Mouse (Mus musculus) MEL (cell line): ENCODE results near the gene Axin2. TPM values are rescaled to one million over a fixed set of nuclear protein-coding genes. Genes with fewer than 3 reads are reported as not detected.

Source experiments
- DNase-seq: peaks from one replicate; pipeline ENCODE4 v3.0.0; 2011; ENCODE audit warnings: low read depth, low spot score
- H3K27ac ChIP-seq: 2 replicates; pipeline ENCODE4 v1.5.1; 2012; ENCODE audit warnings: low read depth, mild to moderate bottlenecking, control low read depth, low read length, moderate library complexity; ENCODE audit not compliant: control insufficient read depth
- H3K27me3 ChIP-seq, 2 experiments: fragments of 150-350 bp in 1 of 2; sonication (generic) in 1 of 2; 2 replicates each; pipeline ENCODE4 v1.6.1; 2012; ENCODE audit warnings: low read length in 2 of 2, mild to moderate bottlenecking in 2 of 2, improper control_type of control experiment in 1 of 2, moderate library complexity in 1 of 2; ENCODE audit not compliant: insufficient read depth in 2 of 2, control insufficient read depth in 1 of 2
- H3K36me3 ChIP-seq, 2 experiments: 2 replicates each; pipeline ENCODE4 v1.6.1; 2012 to 2014; ENCODE audit warnings: low read length in 2 of 2, improper control_type of control experiment in 1 of 2, inconsistent platforms in 1 of 2, mild to moderate bottlenecking in 1 of 2; ENCODE audit not compliant: insufficient read depth in 2 of 2, control insufficient read depth in 1 of 2
- H3K4me1 ChIP-seq, 2 experiments: fragments of 150-350 bp in 1 of 2; sonication (generic) in 1 of 2; 2 replicates each; pipeline ENCODE4 v1.6.1; 2012; ENCODE audit warnings: low read length in 2 of 2, improper control_type of control experiment in 1 of 2, mild to moderate bottlenecking in 1 of 2; ENCODE audit not compliant: insufficient read depth in 2 of 2, control insufficient read depth in 1 of 2
- H3K4me3 ChIP-seq, 2 experiments: fragments of 150-350 bp in 1 of 2; sonication (generic) in 1 of 2; 2 replicates each; pipeline ENCODE4 v1.5.1; 2012; ENCODE audit warnings: low read depth in 2 of 2, low read length in 2 of 2, mild to moderate bottlenecking in 2 of 2, moderate library complexity in 2 of 2, control low read depth in 1 of 2, improper control_type of control experiment in 1 of 2; ENCODE audit not compliant: control insufficient read depth in 1 of 2, insufficient read depth in 1 of 2
- H3K79me2 ChIP-seq: 2 replicates; pipeline ENCODE4 v1.6.1; 2012; ENCODE audit warnings: mild to moderate bottlenecking, low read length, moderate library complexity; ENCODE audit not compliant: control insufficient read depth, poor library complexity, insufficient read depth
- H3K9ac ChIP-seq: 2 replicates; pipeline ENCODE4 v1.6.1; 2012; ENCODE audit warnings: low read depth, mild to moderate bottlenecking, control low read depth, low read length, moderate library complexity; ENCODE audit not compliant: control insufficient read depth, poor library complexity, severe bottlenecking
- H3K9me3 ChIP-seq: fragments of 150-350 bp; sonication (generic); replicated peaks from 2 replicates; pipeline ENCODE4 v1.6.1; 2012; ENCODE audit warnings: mild to moderate bottlenecking, low read length, improper control_type of control experiment, moderate library complexity; ENCODE audit not compliant: insufficient read depth
- BHLHE40 ChIP-seq: IDR thresholded peaks from 2 replicates; pipeline ENCODE4 v1.6.1; 2012; ENCODE audit warnings: low read depth, mild to moderate bottlenecking, inconsistent platforms, low read length, improper control_type of control experiment, borderline replicate concordance
- CHD1 ChIP-seq: IDR thresholded peaks from 2 replicates; pipeline ENCODE4 v1.6.1; 2012; ENCODE audit warnings: low read depth, mild to moderate bottlenecking, inconsistent platforms, low read length, improper control_type of control experiment
- CHD2 ChIP-seq: IDR thresholded peaks from 2 replicates; pipeline ENCODE4 v1.6.1; 2011; ENCODE audit warnings: low read length, improper control_type of control experiment
- E2F4 ChIP-seq: IDR thresholded peaks from 2 replicates; pipeline ENCODE4 v1.6.1; 2011; ENCODE audit warnings: low read depth, low read length, improper control_type of control experiment, borderline replicate concordance
- ELF1 ChIP-seq: IDR thresholded peaks from 2 replicates; pipeline ENCODE4 v1.6.1; 2014; ENCODE audit warnings: low read depth, mild to moderate bottlenecking, inconsistent platforms, low read length, improper control_type of control experiment, moderate library complexity
- EP300 ChIP-seq, 2 experiments: IDR thresholded peaks; 2 replicates each; pipeline ENCODE4 v1.6.1; 2011; ENCODE audit warnings: improper control_type of control experiment in 2 of 2, low read length in 2 of 2, low read depth in 1 of 2, mild to moderate bottlenecking in 1 of 2
- ETS1 ChIP-seq: IDR thresholded peaks from 2 replicates; pipeline ENCODE4 v1.6.1; 2012; ENCODE audit warnings: low read depth, mild to moderate bottlenecking, inconsistent platforms, low read length, improper control_type of control experiment, moderate library complexity
- GABPA ChIP-seq: IDR thresholded peaks from 2 replicates; pipeline ENCODE4 v1.6.1; 2012; ENCODE audit warnings: low read depth, mild to moderate bottlenecking, inconsistent platforms, low read length, improper control_type of control experiment, moderate library complexity
- JUND ChIP-seq: IDR thresholded peaks from 2 replicates; pipeline ENCODE4 v1.6.1; 2011; ENCODE audit warnings: low read depth, mild to moderate bottlenecking, improper control_type of control experiment, low read length
- KAT2A ChIP-seq: conservative IDR thresholded peaks from 2 replicates; pipeline ENCODE4 v1.6.1; 2012; ENCODE audit warnings: low read depth, low read length, improper control_type of control experiment, inconsistent platforms
- MAFK ChIP-seq: IDR thresholded peaks from 2 replicates; pipeline ENCODE4 v1.6.1; 2011; ENCODE audit warnings: low read depth, mild to moderate bottlenecking, low read length, improper control_type of control experiment, borderline replicate concordance
- MAX ChIP-seq: IDR thresholded peaks from 2 replicates; pipeline ENCODE4 v1.6.1; 2011; ENCODE audit warnings: low read length, improper control_type of control experiment
- MAZ ChIP-seq: IDR thresholded peaks from 2 replicates; pipeline ENCODE4 v1.6.1; 2012; ENCODE audit warnings: low read depth, mild to moderate bottlenecking, inconsistent platforms, low read length, improper control_type of control experiment
- MEF2A ChIP-seq: IDR thresholded peaks from 2 replicates; pipeline ENCODE4 v1.6.1; 2014; ENCODE audit warnings: low read depth, mild to moderate bottlenecking, inconsistent platforms, low read length, improper control_type of control experiment; ENCODE audit not compliant: poor library complexity, insufficient replicate concordance, severe bottlenecking; ENCODE audit errors: extremely low read depth
- MYB ChIP-seq: IDR thresholded peaks from 2 replicates; pipeline ENCODE4 v1.6.1; 2011; ENCODE audit warnings: mild to moderate bottlenecking, low read depth, low read length, improper control_type of control experiment
- NELFE ChIP-seq: IDR thresholded peaks from 2 replicates; pipeline ENCODE4 v1.6.1; 2011; ENCODE audit warnings: low read depth, low read length, improper control_type of control experiment
- RAD21 ChIP-seq: IDR thresholded peaks from 2 replicates; pipeline ENCODE4 v1.6.1; 2011; ENCODE audit warnings: mild to moderate bottlenecking, low read depth, low read length, improper control_type of control experiment
- RCOR1 ChIP-seq: IDR thresholded peaks from 2 replicates; pipeline ENCODE4 v1.6.1; 2012; ENCODE audit warnings: low read depth, mild to moderate bottlenecking, inconsistent platforms, low read length, improper control_type of control experiment
- SIN3A ChIP-seq: IDR thresholded peaks from 2 replicates; pipeline ENCODE4 v1.6.1; 2012; ENCODE audit warnings: low read length, improper control_type of control experiment, inconsistent platforms
- SMC3 ChIP-seq: IDR thresholded peaks from 2 replicates; pipeline ENCODE4 v1.6.1; 2011; ENCODE audit warnings: low read depth, low read length, improper control_type of control experiment
- TBP ChIP-seq: IDR thresholded peaks from 2 replicates; pipeline ENCODE4 v1.8.0; 2011; ENCODE audit warnings: low read depth, low read length, improper control_type of control experiment
- TCF12 ChIP-seq: IDR thresholded peaks from 2 replicates; pipeline ENCODE4 v1.6.1; 2014; ENCODE audit warnings: low read depth, mild to moderate bottlenecking, inconsistent platforms, low read length, improper control_type of control experiment, moderate library complexity
- UBTF ChIP-seq: IDR thresholded peaks from 2 replicates; pipeline ENCODE4 v1.6.1; 2012; ENCODE audit warnings: low read depth, mild to moderate bottlenecking, inconsistent platforms, low read length, improper control_type of control experiment, moderate library complexity, borderline replicate concordance; ENCODE audit not compliant: insufficient read depth
- USF1 ChIP-seq: IDR thresholded peaks from 2 replicates; pipeline ENCODE4 v1.6.1; 2014; ENCODE audit warnings: low read depth, mild to moderate bottlenecking, inconsistent platforms, low read length, improper control_type of control experiment, moderate library complexity
- USF2 ChIP-seq, 2 experiments: IDR thresholded peaks; 2 replicates each; pipeline ENCODE4 v1.6.1; 2011 to 2012; ENCODE audit warnings: improper control_type of control experiment in 2 of 2, low read length in 2 of 2, borderline replicate concordance in 1 of 2, inconsistent platforms in 1 of 2, low read depth in 1 of 2, mild to moderate bottlenecking in 1 of 2; ENCODE audit not compliant: insufficient read depth in 1 of 2
- ZC3H11A ChIP-seq: IDR thresholded peaks from 2 replicates; pipeline ENCODE4 v1.6.1; 2012; ENCODE audit warnings: low read depth, mild to moderate bottlenecking, inconsistent platforms, low read length, improper control_type of control experiment
- ZKSCAN1 ChIP-seq: IDR thresholded peaks from 2 replicates; pipeline ENCODE4 v1.6.1; 2012; ENCODE audit warnings: low read depth, mild to moderate bottlenecking, inconsistent platforms, low read length, improper control_type of control experiment, moderate library complexity
- ZMIZ1 ChIP-seq: IDR thresholded peaks from 2 replicates; pipeline ENCODE4 v1.6.1; 2012; ENCODE audit warnings: low read depth, mild to moderate bottlenecking, inconsistent platforms, low read length, improper control_type of control experiment, moderate library complexity
- ZNF384 ChIP-seq: IDR thresholded peaks from 2 replicates; pipeline ENCODE4 v1.6.1; 2012; ENCODE audit warnings: low read depth, mild to moderate bottlenecking, inconsistent platforms, low read length, improper control_type of control experiment
- polyA plus RNA-seq, 2 experiments: library from polyadenylated mRNA; stranded (reverse) in 1 of 2; unstranded in 1 of 2; fragments of >175 nt in 1 of 2; fragments of >200 nt in 1 of 2; gene quantifications; 2 replicates each; pipeline versions ENCODE4 v1.2.1 to v1.2.4; 2012; ENCODE audit warnings: low replicate concordance in 2 of 2, low read depth in 1 of 2; ENCODE audit not compliant: insufficient read length in 2 of 2, insufficient read depth in 1 of 2, missing spikeins in 1 of 2
- total RNA-seq: library from RNA; depleted of rRNA; stranded (reverse); fragments of 300-350 nt; gene quantifications from 2 replicates; pipeline ENCODE4 v1.2.3, GENCODE M21; 2012

The Axin2 gene
- total and polyA plus RNA-seq, 3 experiments, result not detected

DNA sequence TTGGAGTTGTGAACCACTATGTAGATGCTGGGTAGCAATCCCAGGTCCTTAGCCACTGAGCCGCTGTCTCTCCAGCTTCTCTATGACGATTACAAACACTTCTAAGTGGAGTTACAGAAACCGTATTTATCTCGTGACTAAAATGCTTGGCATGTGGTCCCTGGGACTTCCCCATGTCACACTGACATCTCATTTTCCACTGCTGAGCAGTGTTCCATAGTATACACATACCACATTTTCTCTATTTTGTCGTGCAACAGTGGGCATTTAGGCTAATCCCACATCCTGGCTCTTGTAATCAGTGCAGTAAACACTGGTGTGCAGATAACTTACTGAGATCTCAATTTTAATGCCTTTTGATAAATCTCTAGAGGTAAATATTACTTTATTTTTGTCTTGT, 32.2 kb downstream of the Axin2 start:
- no peak overlapping the region for H3K9ac ChIP-seq
- no peaks in the 10 kb centered on the region for H3K79me2 ChIP-seq
- no peak overlapping the region for H3K27ac ChIP-seq
- no peak for DNase-seq
- no peaks in the 10 kb centered on the region; the same call in 1 of the 2 replicates for H3K9me3 ChIP-seq
- no peak overlapping the region for H3K4me3 ChIP-seq
- no peak for TF ChIP-seq TCF12
- TF ChIP-seq ZKSCAN1, result no peak
- TF ChIP-seq JUND, result no peak
- TF ChIP-seq ZNF384, result no peak
- no peak for TF ChIP-seq SMC3
- no peak for TF ChIP-seq NELFE
- no peak for TF ChIP-seq MAZ
- TF ChIP-seq KAT2A, result no peak
- TF ChIP-seq TBP, result no peak
- no peak for TF ChIP-seq ETS1
- TF ChIP-seq MYB, result no peak
- no peak for TF ChIP-seq E2F4
- no peak for TF ChIP-seq ZC3H11A
- TF ChIP-seq USF2 (IDR thresholded peaks at IDR 0.05; ENCODE audit: borderline replicate concordance in 1 of 2, insufficient read depth in 1 of 2, low read depth in 1 of 2, low read length in 2 of 2), result no peak
- TF ChIP-seq UBTF, result no peak
- TF ChIP-seq RCOR1, result no peak
- no peak for TF ChIP-seq RAD21
- TF ChIP-seq MEF2A, result no peak
- no peak for TF ChIP-seq ELF1
- no peak for TF ChIP-seq CHD2
- no peaks in the 10 kb centered on the region for H3K36me3 ChIP-seq
- no peaks in the 10 kb centered on the region for H3K27me3 ChIP-seq
- H3K4me1 ChIP-seq, result no peaks in the 10 kb centered on the region

DNA sequence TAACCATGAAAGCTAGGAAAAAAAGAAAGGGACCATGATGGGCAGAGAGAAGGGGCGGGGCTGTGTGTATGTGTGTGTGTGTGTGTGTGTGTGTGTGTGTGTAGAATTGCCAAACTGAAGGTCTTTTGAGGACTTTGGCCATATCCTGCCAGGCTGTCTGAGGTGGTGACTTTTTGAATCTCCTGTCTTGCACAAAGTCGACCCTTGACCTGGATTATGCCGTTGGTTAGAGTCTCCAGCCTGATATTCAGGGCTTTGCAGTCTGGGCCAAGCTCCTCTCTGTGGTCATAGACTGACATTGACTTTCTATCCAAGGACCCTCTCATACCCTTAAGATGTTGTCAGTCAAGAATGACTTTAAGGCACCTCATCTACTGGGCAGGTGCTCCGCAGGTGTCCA, 35.8 kb downstream of the Axin2 start:
- Histone ChIP-seq H3K27ac (no peak overlapping the region), H3K4me1 (no peaks in the 10 kb centered on the region), H3K27me3 (no peaks in the 10 kb centered on the region; a peak in 1 of 4 replicates), H3K9ac (no peak overlapping the region), H3K9me3 (no peaks in the 10 kb centered on the region; the same call in 1 of the 2 replicates), H3K36me3 (no peaks in the 10 kb centered on the region), H3K79me2 (no peaks in the 10 kb centered on the region), H3K4me3 (no peak overlapping the region)
- TF ChIP-seq RAD21, result no peak
- no peak for TF ChIP-seq KAT2A
- no peak for TF ChIP-seq MAX
- TF ChIP-seq ZMIZ1, result no peak
- no peak for TF ChIP-seq ZC3H11A
- no peak for TF ChIP-seq JUND
- no peak for TF ChIP-seq USF1
- no peak for TF ChIP-seq MAFK
- TF ChIP-seq SMC3, result no peak
- TF ChIP-seq CHD1, result no peak
- no peak for TF ChIP-seq SIN3A
- no peak for TF ChIP-seq ELF1
- TF ChIP-seq GABPA, result no peak
- no peak for TF ChIP-seq BHLHE40
- TF ChIP-seq EP300 (IDR thresholded peaks at IDR 0.05; ENCODE audit: low read depth in 1 of 2, low read length in 2 of 2), result no peak
- DNase-seq, result no peak
